Mouse (Mus musculus): ENCODE measurements around the gene Sema4b.

- TF ChIP-seq CTCF (IDR thresholded peaks at IDR 0.05) (no peak), EP300 (IDR thresholded peaks at IDR 0.05) (no peak)
These were observed 17.7 kb downstream of the Sema4b start for GRCm38 (mm10) chr7:80204362-80204761.
